Mouse (Mus musculus) G1E (cell line): ENCODE results near the gene Jmjd8.

ENCODE experiments used
- CTCF ChIP-seq: IDR thresholded peaks from 2 replicates; pipeline ENCODE4 v1.5.1; 2012; ENCODE audit warnings: low read depth, low read length, inconsistent platforms, mixed read lengths
- GATA1 ChIP-seq: IDR thresholded peaks from 2 replicates; pipeline ENCODE4 v1.6.1; 2012; ENCODE audit warnings: borderline replicate concordance, low read length, inconsistent platforms, mixed read lengths
- POLR2AphosphoS5 ChIP-seq: IDR thresholded peaks from 2 replicates; pipeline ENCODE4 v1.6.1; 2012; ENCODE audit warnings: low read depth, low read length, inconsistent platforms; ENCODE audit not compliant: insufficient replicate concordance
- TAL1 ChIP-seq: conservative IDR thresholded peaks from 2 replicates; pipeline ENCODE4 v1.6.1; 2012; ENCODE audit warnings: low read depth, low read length, inconsistent platforms, mixed read lengths

DNA sequence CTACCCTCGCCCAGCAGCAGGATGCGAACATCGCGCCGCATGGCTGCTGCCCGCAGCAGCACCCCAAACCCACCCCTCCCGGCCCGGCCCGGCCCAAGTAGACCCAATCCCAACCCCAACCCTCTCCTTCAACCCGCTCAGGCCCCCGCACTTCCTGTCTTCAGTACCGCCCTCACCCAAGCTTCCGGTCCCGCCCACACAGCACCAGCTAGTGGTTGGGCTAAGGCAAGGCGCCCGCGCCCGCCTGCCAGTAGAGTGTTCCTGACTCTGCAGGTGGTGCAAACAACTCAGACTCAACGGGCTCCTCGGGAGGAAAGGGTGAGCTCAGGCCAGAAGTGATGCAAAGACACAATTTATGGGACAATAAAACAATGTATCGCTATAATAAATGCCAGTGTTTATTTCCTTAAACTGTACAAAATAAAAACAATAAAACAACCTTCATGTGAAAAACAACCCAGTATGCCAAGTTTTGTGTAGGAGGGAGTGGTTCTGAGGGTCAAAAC is 15.8 kb downstream of the Jmjd8 start, which contains the start of gene Rhot2:
- TF ChIP-seq CTCF, result no peak
- TF ChIP-seq GATA1, result no peak
- no peak for TF ChIP-seq TAL1
- TF ChIP-seq POLR2AphosphoS5, result peak; percentile 10; the same call in 1 of the 2 replicates
